Mouse (Mus musculus) stomach, postnatal 0 days (tissue): ENCODE measurements at regions not wholly inside any gene's neighbourhood (a gene's known extent, or its start where the extent isn't known, plus 50 kb on each side); places are given as distances from the start of the nearest gene placed in this dataset.

Experiments used
- ATAC-seq: fragments of 200-750 bp; cut with Nextera tagmentation; 2 replicates; pipeline ENCODE4 v1.8.0; 2017; ENCODE audit not compliant: low FRiP score, low TSS enrichment
- DNase-seq: peaks from one replicate; pipeline ENCODE4 v3.0.0-alpha.2; 2016; ENCODE audit warnings: low spot score
- H3K27ac ChIP-seq: fragments of 300-500 bp; sonication (generic); replicated peaks from 2 replicates; pipeline ENCODE4 v1.5.1; 2014; ENCODE audit warnings: mild to moderate bottlenecking, control low read depth
- H3K27me3 ChIP-seq: fragments of 300-500 bp; sonication (generic); 2 replicates; pipeline ENCODE4 v1.6.1; 2014; ENCODE audit warnings: low read length; ENCODE audit not compliant: control insufficient read depth, insufficient read depth
- H3K36me3 ChIP-seq: fragments of 300-500 bp; sonication (generic); 2 replicates; pipeline ENCODE4 v1.6.1; 2014; ENCODE audit warnings: low read length, mixed read lengths; ENCODE audit not compliant: control insufficient read depth, insufficient read depth
- H3K4me1 ChIP-seq: fragments of 300-500 bp; sonication (generic); replicated peaks from 2 replicates; pipeline ENCODE4 v1.6.1; 2014; ENCODE audit warnings: antibody characterized with exemption; ENCODE audit not compliant: control insufficient read depth, insufficient read depth
- H3K4me2 ChIP-seq: fragments of 300-500 bp; sonication (generic); replicated peaks from 2 replicates; pipeline ENCODE4 v1.6.1; 2014; ENCODE audit warnings: low read depth, mild to moderate bottlenecking, control low read depth, moderate library complexity
- H3K4me3 ChIP-seq: fragments of 300-500 bp; sonication (generic); 2 replicates; pipeline ENCODE4 v1.5.1; 2014; ENCODE audit warnings: low read depth, low read length, control low read depth
- H3K9ac ChIP-seq: fragments of 300-500 bp; sonication (generic); 2 replicates; pipeline ENCODE4 v1.6.1; 2014; ENCODE audit warnings: mild to moderate bottlenecking, low read length, control low read depth, mixed read lengths
- H3K9me3 ChIP-seq: fragments of 300-500 bp; sonication (generic); 2 replicates; pipeline ENCODE4 v1.6.1; 2016; ENCODE audit warnings: low read length; ENCODE audit not compliant: control insufficient read depth
- CTCF ChIP-seq: IDR thresholded peaks from 2 replicates; pipeline ENCODE4 v1.5.1; 2016; ENCODE audit warnings: antibody characterized with exemption, low read depth, mild to moderate bottlenecking, moderate library complexity
- EP300 ChIP-seq: optimal IDR thresholded peaks from 2 replicates; pipeline ENCODE3; 2016; ENCODE audit warnings: antibody characterized with exemption
- WGBS: fragments of 180-500 bp; shearing (Covaris S2); extraction: QIAGEN DNeasy Blood & Tissue Kit; methylation state at CpG from one replicate; pipeline ENCODE4 v1.1.7; 2014; 5-methylcytosine and 5-hydroxymethylcytosine counted together

- Histone ChIP-seq H3K9ac (no peak overlapping the region), H3K27ac (no peak overlapping the region), H3K9me3 (no peaks in the 10 kb centered on the region), H3K27me3 (no peaks in the 10 kb centered on the region), H3K36me3 (no peaks in the 10 kb centered on the region), H3K4me2 (no peak overlapping the region), H3K4me1 (no peaks in the 10 kb centered on the region), H3K4me3 (no peak overlapping the region)
- DNase-seq (no peak), ATAC-seq (no peak)
- 86% methylated on average over 7 of the region's 7 CpGs for WGBS
- TF ChIP-seq CTCF (no peak), EP300 (no peak)
Measured at GRCm38 (mm10) chr11:64326646-64327045, 108.5 kb upstream of the Hs3st3a1 start.

DNA sequence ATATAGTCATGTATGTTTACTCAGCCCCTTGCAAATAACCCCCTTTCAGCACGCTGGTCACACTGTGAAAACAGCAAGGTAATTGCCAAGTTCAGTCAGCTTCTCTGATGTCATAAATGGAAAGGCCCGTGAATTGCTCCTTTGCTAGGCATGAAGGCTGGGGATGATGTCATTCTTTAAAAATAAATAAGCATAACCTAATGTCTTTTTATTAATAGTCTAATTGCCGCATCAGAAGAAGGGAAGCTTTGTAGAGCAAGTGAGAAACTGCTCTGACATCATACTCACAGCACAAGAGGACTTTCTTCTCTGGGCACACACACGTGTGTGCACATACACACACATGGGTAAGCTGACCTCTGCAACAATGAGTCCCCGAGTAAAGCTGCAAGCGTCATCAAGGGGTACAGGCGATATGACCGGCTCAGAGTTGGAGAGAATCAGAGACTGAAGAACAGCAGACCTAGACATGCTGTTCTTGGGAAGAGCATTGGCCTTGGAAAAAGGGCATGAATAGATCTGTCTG, 113.2 kb upstream of the Hs3st3a1 start:
- Histone ChIP-seq H3K9me3 (no peaks in the 10 kb centered on the region), H3K27ac (no peak overlapping the region), H3K4me2 (no peak overlapping the region), H3K9ac (no peak overlapping the region), H3K36me3 (no peaks in the 10 kb centered on the region), H3K4me3 (no peak overlapping the region), H3K27me3 (no peaks in the 10 kb centered on the region), H3K4me1 (no peaks in the 10 kb centered on the region)
- TF ChIP-seq CTCF = no peak
- no peak for TF ChIP-seq EP300
- ATAC-seq (no peak), DNase-seq (no peak)
- 76% methylated on average over 8 of the region's 8 CpGs for WGBS

DNA sequence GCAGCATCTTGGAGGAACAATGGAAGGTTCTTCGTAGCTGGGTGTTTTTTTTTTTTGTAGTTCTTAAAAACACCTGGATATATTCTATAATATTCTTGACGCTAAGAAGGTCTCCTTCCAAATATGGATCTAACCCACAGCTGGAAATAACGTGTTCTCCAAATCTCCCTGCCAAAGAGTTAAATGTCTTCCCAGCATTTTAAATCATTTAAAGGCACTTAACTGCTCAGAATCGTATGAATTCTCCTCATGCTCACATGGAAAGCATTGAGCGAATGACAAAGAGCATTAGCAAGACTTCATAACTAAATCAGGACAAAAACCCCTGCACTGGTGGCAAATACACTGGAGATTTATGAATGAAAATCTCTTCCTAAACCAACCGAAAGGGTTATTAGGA, 117.7 kb upstream of the Hs3st3a1 start:
- Histone ChIP-seq H3K4me3 (no peak overlapping the region), H3K9me3 (no peaks in the 10 kb centered on the region), H3K27me3 (no peaks in the 10 kb centered on the region), H3K4me2 (no peak overlapping the region), H3K27ac (no peak overlapping the region), H3K36me3 (no peaks in the 10 kb centered on the region), H3K9ac (no peak overlapping the region), H3K4me1 (no peaks in the 10 kb centered on the region)
- 57% methylated on average over 6 of the region's 6 CpGs for WGBS
- TF ChIP-seq EP300 (no peak), CTCF (no peak)
- ATAC-seq (no peak), DNase-seq (no peak)

GRCm38 (mm10) chr11:64314997-64315396, 120.1 kb upstream of the Hs3st3a1 start:
- no peaks in the 10 kb centered on the region for H3K9me3 ChIP-seq
- no peaks in the 10 kb centered on the region for H3K36me3 ChIP-seq
- no peak overlapping the region for H3K4me2 ChIP-seq
- H3K4me3 ChIP-seq = no peak overlapping the region
- DNase-seq = no peak
- WGBS = 43% methylated on average over 5 of the region's 5 CpGs
- no peaks in the 10 kb centered on the region for H3K4me1 ChIP-seq
- H3K27me3 ChIP-seq = no peaks in the 10 kb centered on the region
- no peak overlapping the region for H3K9ac ChIP-seq
- H3K27ac ChIP-seq = no peak overlapping the region
- no peak for TF ChIP-seq CTCF
- no peak for TF ChIP-seq EP300
- no peak for ATAC-seq

DNA sequence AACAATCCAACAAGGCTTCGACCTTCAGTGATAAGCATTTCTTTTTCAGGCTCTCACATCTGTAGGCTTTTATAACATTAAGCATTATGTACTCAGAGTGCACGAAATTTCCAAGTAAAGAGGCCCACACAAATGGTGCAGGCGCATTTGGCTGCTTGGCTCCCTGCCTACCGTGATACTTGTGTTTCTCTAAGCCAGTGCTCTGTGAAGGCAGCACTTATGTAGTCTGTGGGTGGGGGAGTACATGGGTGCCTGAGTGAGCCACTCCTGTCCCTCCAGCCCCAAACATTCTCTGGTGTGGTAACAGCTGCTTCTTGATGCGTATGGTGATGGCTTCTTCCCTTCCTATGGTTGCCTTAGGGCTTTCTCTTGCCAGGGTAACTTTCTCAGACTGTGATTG, 121.9 kb upstream of the Hs3st3a1 start:
- WGBS = 40% methylated on average over 5 of the region's 5 CpGs
- no peak overlapping the region for H3K9ac ChIP-seq
- no peak for TF ChIP-seq EP300
- no peak for TF ChIP-seq CTCF
- no peaks in the 10 kb centered on the region for H3K27me3 ChIP-seq
- ATAC-seq (no peak), DNase-seq (no peak)
- no peak overlapping the region for H3K27ac ChIP-seq
- H3K4me2 ChIP-seq = no peak overlapping the region
- H3K4me3 ChIP-seq = no peak overlapping the region
- H3K9me3 ChIP-seq = no peaks in the 10 kb centered on the region
- no peaks in the 10 kb centered on the region for H3K4me1 ChIP-seq
- no peaks in the 10 kb centered on the region for H3K36me3 ChIP-seq

DNA sequence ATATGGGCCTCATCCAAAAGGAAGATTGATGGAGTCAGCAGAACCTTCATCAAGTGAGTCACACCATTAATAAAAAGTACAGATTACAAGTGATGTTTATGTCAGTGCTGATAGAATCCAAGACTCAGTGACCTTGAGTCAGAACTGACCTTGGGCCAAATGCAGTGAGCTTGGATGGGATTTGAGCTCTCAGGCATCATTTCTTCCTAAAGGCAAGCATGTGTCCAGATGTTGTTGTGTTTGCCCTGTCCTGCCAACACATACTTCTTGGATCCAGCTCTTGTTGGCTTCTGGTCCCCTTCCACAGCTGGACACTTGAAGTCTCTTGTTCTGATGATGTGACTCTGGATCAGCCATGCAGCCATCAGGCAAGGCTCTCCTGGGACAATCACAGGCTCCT, 125.3 kb upstream of the Hs3st3a1 start:
- ATAC-seq = no peak
- H3K4me1 ChIP-seq = no peaks in the 10 kb centered on the region
- H3K4me3 ChIP-seq = no peak overlapping the region
- no peaks in the 10 kb centered on the region for H3K27me3 ChIP-seq
- H3K36me3 ChIP-seq = no peaks in the 10 kb centered on the region
- TF ChIP-seq EP300 (no peak), CTCF (no peak)
- H3K9ac ChIP-seq = no peak overlapping the region
- no peak overlapping the region for H3K27ac ChIP-seq
- H3K4me2 ChIP-seq = no peak overlapping the region
- no peak for DNase-seq
- H3K9me3 ChIP-seq = no peaks in the 10 kb centered on the region

DNA sequence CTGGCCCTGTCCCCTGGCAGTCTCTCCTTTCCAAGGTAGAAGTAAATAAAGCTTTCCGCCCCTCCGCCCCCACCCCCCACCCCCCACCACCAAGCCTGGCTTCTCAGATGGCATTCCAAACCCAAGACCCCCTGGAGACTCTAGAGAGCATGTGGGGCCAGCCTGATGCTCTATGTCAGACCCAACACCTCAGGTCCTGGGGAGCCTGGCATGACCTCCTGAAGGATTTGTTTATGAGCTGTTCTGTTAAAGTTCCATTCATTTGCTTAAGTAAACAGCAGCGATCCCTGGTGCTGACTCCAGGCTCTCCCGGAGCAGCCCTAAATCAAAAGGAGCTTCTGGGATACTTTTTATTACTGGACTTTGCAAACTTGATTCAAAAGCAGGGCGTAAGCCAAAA, 137.3 kb upstream of the Hs3st3a1 start:
- Histone ChIP-seq H3K36me3 (no peaks in the 10 kb centered on the region), H3K27ac (no peak overlapping the region), H3K4me2 (no peak overlapping the region), H3K9me3 (no peaks in the 10 kb centered on the region), H3K4me1 (no peaks in the 10 kb centered on the region), H3K4me3 (no peak overlapping the region), H3K9ac (no peak overlapping the region), H3K27me3 (no peaks in the 10 kb centered on the region)
- no peak for TF ChIP-seq EP300
- no peak for TF ChIP-seq CTCF
- ATAC-seq (no peak), DNase-seq (no peak)
- 20% methylated on average over 5 of the region's 5 CpGs for WGBS
